In the genomic region with DNA sequence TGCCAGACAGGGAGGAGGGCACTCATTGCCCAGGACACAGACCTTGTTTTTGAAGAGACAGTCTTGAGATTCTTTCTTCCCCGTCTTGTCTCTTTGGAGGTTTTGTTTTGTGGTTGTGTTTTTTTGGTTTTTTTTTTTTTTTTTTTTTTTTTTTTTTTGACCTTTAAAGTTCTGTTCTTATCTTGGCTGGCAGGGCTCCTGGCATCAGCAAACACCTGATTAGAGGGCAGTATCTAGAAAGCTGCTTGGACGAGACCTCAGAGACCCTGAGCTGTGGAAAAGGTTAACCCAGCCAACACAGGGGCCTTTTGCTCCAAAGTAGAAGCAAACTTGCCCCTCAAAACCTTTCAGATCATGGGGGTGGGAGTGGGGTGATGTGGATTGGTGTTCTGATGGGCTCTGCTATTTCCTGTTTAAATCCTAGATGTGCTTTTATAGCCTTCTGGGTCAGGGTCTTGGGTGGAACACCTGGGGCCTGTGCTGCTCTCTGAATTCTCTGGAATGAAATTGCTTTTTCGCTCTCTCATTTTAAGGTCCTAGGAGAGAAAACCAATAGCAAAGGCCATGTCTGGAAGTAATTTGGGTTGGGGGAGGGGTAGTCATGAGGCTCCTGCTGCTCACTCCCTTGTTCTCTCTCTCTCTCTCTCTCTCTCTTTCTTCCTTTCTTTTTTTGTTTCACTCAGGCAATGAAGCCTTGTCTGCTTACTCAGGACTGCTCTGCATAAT, we compare ENCODE assay signal across 15 mouse cellular contexts. TPM values are rescaled to one million over a fixed set of nuclear protein-coding genes. Genes with fewer than 3 reads are reported as not detected.
DNase-seq lines count a peak whose midpoint lies in the region; ATAC-seq lines count a peak whose summit lies in the region.
"Had no signal": no experiment of that assay in that cellular context is flagged by ENCODE, and none has a peak within 500 bp of the region (broad histone marks: within the 10 kb centered on the region; RNA-seq: fewer than 3 reads in every experiment).

No protein-coding gene starts in this region.

- ATAC-seq in hindbrain, embryonic 11.5 days (ENCODE audit: low FRiP score), result no peak
- ATAC-seq in hindbrain, embryonic 14.5 days (ENCODE audit: low FRiP score), result no peak
- ATAC-seq in embryonic facial prominence, embryonic 13.5 days (ENCODE audit: insufficient number of reproducible peaks, insufficient read depth, low FRiP score, low TSS enrichment, low read depth), result no peak
- ATAC-seq in liver, embryonic 11.5 days (replicated peaks; ENCODE audit: low FRiP score), result no peak
- ATAC-seq in megakaryocyte, adult 5-6 weeks (ENCODE audit: poor library complexity, severe bottlenecking), result no peak
- ATAC-seq: activated CD4-positive, CD25-positive, alpha-beta regulatory T cell, adult 4 months had no signal

- H3K27ac ChIP-seq in hindbrain, embryonic 11.5 days (ENCODE audit: low read depth, low read length), result peak overlapping the region; percentile 51
- no peak overlapping the region for H3K27ac ChIP-seq in hindbrain, embryonic 14.5 days
- peak overlapping the region; percentile 90 for H3K27ac ChIP-seq in embryonic facial prominence, embryonic 13.5 days
- H3K27ac ChIP-seq in liver, embryonic 11.5 days (ENCODE audit: low read depth, low read length), result peak overlapping the region; percentile 41; the same call in 1 of the 2 replicates
- H3K27ac ChIP-seq: macrophage had no signal

- DNase-seq in hindbrain, embryonic 11.5 days (ENCODE audit: low spot score), result peak; percentile 62
- no peak for DNase-seq in hindbrain, embryonic 14.5 days (ENCODE audit: low spot score)
- peak; percentile 40 for DNase-seq in MN1 (ENCODE audit: low spot score)
- no peak for DNase-seq in liver, embryonic 11.5 days (ENCODE audit: low spot score)
- no peak for DNase-seq in adrenal gland, adult (ENCODE audit: inconsistent age in 2 of 2, low spot score in 1 of 2)
- DNase-seq in cerebellum, adult 9-10 months, result no peak
- DNase-seq: cerebellum, adult 11 months; heart, adult 18-20 months; kidney, adult 11 months; layer of hippocampus, postnatal 36 days; thymus, postnatal 14 days had no signal

- WGBS in hindbrain, embryonic 11.5 days, result 69% methylated on average over 3 of the region's 3 CpGs
- WGBS in hindbrain, embryonic 14.5 days, result 63% methylated on average over 3 of the region's 3 CpGs
- WGBS in embryonic facial prominence, embryonic 13.5 days, result 27% methylated on average over 3 of the region's 3 CpGs
- WGBS in liver, embryonic 11.5 days, result 46% methylated on average over 3 of the region's 3 CpGs

- no peak overlapping the region for H3K9ac ChIP-seq in hindbrain, embryonic 11.5 days (ENCODE audit: low read depth, low read length)
- no peak overlapping the region for H3K9ac ChIP-seq in hindbrain, embryonic 14.5 days
- no peak overlapping the region for H3K9ac ChIP-seq in embryonic facial prominence, embryonic 13.5 days
- 0 out of 2 replicates have a peak overlapping the region, but pooled peaks have one; percentile 32 for H3K9ac ChIP-seq in liver, embryonic 11.5 days (ENCODE audit: low read depth, low read length)

- no peaks in the 10 kb centered on the region; the same call in 1 of the 2 replicates for H3K4me1 ChIP-seq in hindbrain, embryonic 11.5 days (replicated peaks; ENCODE audit: control insufficient read depth, insufficient read depth, low read length)
- H3K4me1 ChIP-seq in hindbrain, embryonic 14.5 days (replicated peaks; ENCODE audit: control insufficient read depth, insufficient read depth, low read length), result peaks cover 17% of the 10 kb centered on the region
- H3K4me1 ChIP-seq in embryonic facial prominence, embryonic 13.5 days, result peaks cover 49% of the 10 kb centered on the region
- H3K4me1 ChIP-seq in liver, embryonic 11.5 days (replicated peaks; ENCODE audit: control insufficient read depth, insufficient read depth, low read length), result peaks cover 41% of the 10 kb centered on the region

- no peak overlapping the region for H3K4me2 ChIP-seq in hindbrain, embryonic 11.5 days (replicated peaks; ENCODE audit: low read depth, low read length)
- H3K4me2 ChIP-seq in hindbrain, embryonic 14.5 days (replicated peaks), result no peak overlapping the region
- no peak overlapping the region for H3K4me2 ChIP-seq in embryonic facial prominence, embryonic 13.5 days
- peak overlapping the region; percentile 35 for H3K4me2 ChIP-seq in liver, embryonic 11.5 days

- H3K9me3 ChIP-seq in hindbrain, embryonic 11.5 days (ENCODE audit: control insufficient read depth, low read length), result no peaks in the 10 kb centered on the region
- H3K9me3 ChIP-seq in hindbrain, embryonic 14.5 days (ENCODE audit: control insufficient read depth, low read length), result no peaks in the 10 kb centered on the region
- H3K9me3 ChIP-seq in embryonic facial prominence, embryonic 13.5 days, result no peaks in the 10 kb centered on the region
- no peaks in the 10 kb centered on the region for H3K9me3 ChIP-seq in liver, embryonic 11.5 days (ENCODE audit: control insufficient read depth, low read length)

- H3K4me3 ChIP-seq in hindbrain, embryonic 11.5 days (ENCODE audit: low read depth, low read length), result no peak overlapping the region
- H3K4me3 ChIP-seq in hindbrain, embryonic 14.5 days (replicated peaks; ENCODE audit: low read length), result no peak overlapping the region
- H3K4me3 ChIP-seq in embryonic facial prominence, embryonic 13.5 days, result no peak overlapping the region
- H3K4me3 ChIP-seq in liver, embryonic 11.5 days (ENCODE audit: low read depth, low read length), result no peak overlapping the region

- no peaks in the 10 kb centered on the region for H3K36me3 ChIP-seq in hindbrain, embryonic 11.5 days (ENCODE audit: control insufficient read depth, insufficient read depth, low read length)
- H3K36me3 ChIP-seq in hindbrain, embryonic 14.5 days (replicated peaks; ENCODE audit: control insufficient read depth, insufficient read depth), result no peaks in the 10 kb centered on the region
- H3K36me3 ChIP-seq in embryonic facial prominence, embryonic 13.5 days, result no peaks in the 10 kb centered on the region
- no peaks in the 10 kb centered on the region for H3K36me3 ChIP-seq in liver, embryonic 11.5 days (ENCODE audit: control insufficient read depth, insufficient read depth, low read length)

- H3K27me3 ChIP-seq in hindbrain, embryonic 11.5 days (ENCODE audit: control insufficient read depth, insufficient read depth, low read length), result no peaks in the 10 kb centered on the region
- H3K27me3 ChIP-seq in hindbrain, embryonic 14.5 days (ENCODE audit: control insufficient read depth, insufficient read depth, low read length), result no peaks in the 10 kb centered on the region
- no peaks in the 10 kb centered on the region for H3K27me3 ChIP-seq in embryonic facial prominence, embryonic 13.5 days
- H3K27me3 ChIP-seq in liver, embryonic 11.5 days (replicated peaks; ENCODE audit: control insufficient read depth, insufficient read depth, low read length), result no peaks in the 10 kb centered on the region

RNA-seq across cellular contexts. Expression of gene Adpgk, which starts 2.5 kb away (rescaled TPM):
- polyA plus RNA-seq in hindbrain, embryonic 11.5 days (2014; fragmentation: Nextera tagmentation; extraction: Ambion mirVana), result 40.9 and 44.0 TPM in 2 replicates
- polyA plus RNA-seq in hindbrain, embryonic 14.5 days (2014; fragmentation: Nextera tagmentation; extraction: Ambion mirVana), result 26.8 and 27.5 TPM in 2 replicates
- polyA plus RNA-seq in embryonic facial prominence, embryonic 13.5 days (2015; fragmentation: Nextera tagmentation; extraction: Ambion mirVana), result 35.6 and 39.2 TPM in 2 replicates
- 43.9 and 45.4 TPM in 2 replicates for polyA plus RNA-seq in liver, embryonic 11.5 days (2014; fragmentation: Nextera tagmentation; extraction: Ambion mirVana)
- 199 and 247 TPM in 2 replicates for total RNA-seq in megakaryocyte, adult 5-6 weeks (2015)
- 176 and 232 TPM in 2 replicates for total RNA-seq in megakaryocyte, adult 5-6 weeks (2017)

Comparison
In these comparisons a context has a peak if more than half of its experiments do, and no peak if none do; other contexts are left out.
1. DNase-seq: peak in hindbrain, embryonic 11.5 days (single experiment) and MN1 (single experiment); none in hindbrain, embryonic 14.5 days (single experiment), liver, embryonic 11.5 days (single experiment), adrenal gland, adult (0 of 2) and cerebellum, adult 9-10 months (single experiment).